Mouse (Mus musculus) cerebellum, adult (tissue): ENCODE data around the gene Rsrc1.

Experiments used
- ATAC-seq: cut with Nextera tagmentation; 2 replicates; pipeline ENCODE4 v1.9.2; 2017; ENCODE audit warnings: mild to moderate bottlenecking, moderate library complexity, mixed read lengths; ENCODE audit not compliant: insufficient number of reproducible peaks, low FRiP score, low TSS enrichment

The Rsrc1 gene

GRCm38 (mm10) chr3:67358376-67358775 lies 377.2 kb downstream of the Rsrc1 start:
- no peak for ATAC-seq

GRCm38 (mm10) chr3:67366087-67366892 lies 385.1 kb downstream of the Rsrc1 start:
- no peak for ATAC-seq

GRCm38 (mm10) chr3:67367481-67367880 lies 386.3 kb downstream of the Rsrc1 start:
- ATAC-seq, result no peak

- no peak for ATAC-seq
These were observed 388.4 kb downstream of the Rsrc1 start for GRCm38 (mm10) chr3:67369407-67370079.

- ATAC-seq, result no peak
These were observed 391.0 kb downstream of the Rsrc1 start for GRCm38 (mm10) chr3:67372194-67372593.

- no peak for ATAC-seq
These were observed 391.6 kb downstream of the Rsrc1 start for GRCm38 (mm10) chr3:67372781-67373180.

GRCm38 (mm10) chr3:67373872-67374271 lies 392.7 kb downstream of the Rsrc1 start, which contains the start of gene Mlf1:
Gene Mlf1, plus strand, starts transcription at chr3:67374097.
- peak; percentile 92 for ATAC-seq

GRCm38 (mm10) chr3:67374360-67374778 lies 393.2 kb downstream of the Rsrc1 start:
- 0 out of 2 replicates have a peak, but pooled peaks have one; percentile 2 for ATAC-seq

GRCm38 (mm10) chr3:67375063-67375462 lies 393.9 kb downstream of the Rsrc1 start, which contains the start of gene Gm17402:
Gene Gm17402, minus strand, starts transcription at chr3:67375163.
- ATAC-seq, result no peak

- ATAC-seq, result no peak
These were observed 397.0 kb downstream of the Rsrc1 start for GRCm38 (mm10) chr3:67378215-67378614.
